Mouse (Mus musculus) hindbrain, embryonic 11.5 days (tissue): Measurements from ENCODE around the gene Tmem88. TPM values are rescaled to one million over a fixed set of nuclear protein-coding genes. Genes with fewer than 3 reads are reported as not detected.
A peak's percentile ranks its signal among the peaks of the same experiment; 100 is the strongest.

ENCODE experiments used
- ATAC-seq: fragments of 200-750 bp; cut with Nextera tagmentation; 2 replicates; pipeline ENCODE4 v1.8.0; 2017; ENCODE audit warnings: mild to moderate bottlenecking, moderate TSS enrichment, moderate library complexity; ENCODE audit not compliant: low FRiP score
- DNase-seq: peaks from one replicate; pipeline ENCODE4 v3.0.0-alpha.2; 2015; ENCODE audit warnings: low spot score
- H3K27ac ChIP-seq: fragments of 300-500 bp; sonication (generic); 2 replicates; pipeline ENCODE4 v1.5.1; 2014; ENCODE audit warnings: mild to moderate bottlenecking, low read depth, low read length
- H3K27me3 ChIP-seq: fragments of 300-500 bp; sonication (generic); 2 replicates; pipeline ENCODE4 v1.6.1; 2014; ENCODE audit warnings: mild to moderate bottlenecking, low read length, moderate library complexity, mixed read lengths; ENCODE audit not compliant: control insufficient read depth, insufficient read depth
- H3K36me3 ChIP-seq: fragments of 300-500 bp; sonication (generic); 2 replicates; pipeline ENCODE4 v1.6.1; 2014; ENCODE audit warnings: mild to moderate bottlenecking, low read length, moderate library complexity, mixed read lengths; ENCODE audit not compliant: control insufficient read depth, insufficient read depth
- H3K4me1 ChIP-seq: fragments of 300-500 bp; sonication (generic); replicated peaks from 2 replicates; pipeline ENCODE4 v1.6.1; 2014; ENCODE audit warnings: low read length, mixed read lengths; ENCODE audit not compliant: control insufficient read depth, insufficient read depth
- H3K4me2 ChIP-seq: fragments of 300-500 bp; sonication (generic); replicated peaks from 2 replicates; pipeline ENCODE4 v1.6.1; 2014; ENCODE audit warnings: mild to moderate bottlenecking, low read depth, low read length
- H3K4me3 ChIP-seq: fragments of 300-500 bp; sonication (generic); 2 replicates; pipeline ENCODE4 v1.5.1; 2014; ENCODE audit warnings: low read depth, low read length
- H3K9ac ChIP-seq: fragments of 300-500 bp; sonication (generic); 2 replicates; pipeline ENCODE4 v1.6.1; 2014; ENCODE audit warnings: low read depth, low read length
- H3K9me3 ChIP-seq: fragments of 300-500 bp; sonication (generic); 2 replicates; pipeline ENCODE4 v1.6.1; 2016; ENCODE audit warnings: low read length; ENCODE audit not compliant: control insufficient read depth
- WGBS: fragments of 180-500 bp; shearing (Covaris S2); extraction: QIAGEN DNeasy Blood & Tissue Kit; methylation state at CpG from one replicate; pipeline ENCODE4 v1.1.7; 2014; 5-methylcytosine and 5-hydroxymethylcytosine counted together
- polyA plus RNA-seq: library from polyadenylated mRNA; unstranded; fragments of >200 nt; fragmentation: Nextera tagmentation; extraction: Ambion mirVana; gene quantifications from 2 replicates; pipeline ENCODE4 v1.2.1, GENCODE M21; 2014

Gene Tmem88
- polyA plus RNA-seq, 1 experiment from 2014 or later: 17.1 TPM

GRCm38 (mm10) chr11:69401987-69402386 lies 4.0 kb upstream of the Tmem88 start:
- Histone ChIP-seq H3K9me3 (no peaks in the 10 kb centered on the region), H3K4me1 (peaks cover 5% of the 10 kb centered on the region), H3K27me3 (peaks cover 7% of the 10 kb centered on the region), H3K36me3 (peaks cover 31% of the 10 kb centered on the region), H3K4me3 (no peak overlapping the region), H3K27ac (no peak overlapping the region), H3K9ac (no peak overlapping the region), H3K4me2 (no peak overlapping the region)
- 83% methylated on average over 12 of the region's 12 CpGs for WGBS
- ATAC-seq (no peak), DNase-seq (no peak)

- peak; percentile 89 for DNase-seq
- no peak overlapping the region for H3K9ac ChIP-seq
- peaks cover 7% of the 10 kb centered on the region for H3K27me3 ChIP-seq
- WGBS: 17% methylated on average over 22 of the region's 22 CpGs
- H3K4me2 ChIP-seq: no peak overlapping the region
- peak; percentile 69 for ATAC-seq
- H3K36me3 ChIP-seq: peaks cover 28% of the 10 kb centered on the region
- no peak overlapping the region for H3K4me3 ChIP-seq
- no peak overlapping the region for H3K27ac ChIP-seq
- H3K4me1 ChIP-seq: peaks cover 12% of the 10 kb centered on the region
- no peaks in the 10 kb centered on the region for H3K9me3 ChIP-seq
Measured at GRCm38 (mm10) chr11:69401210-69401637, 3.2 kb upstream of the Tmem88 start.

- H3K4me2 ChIP-seq: no peak overlapping the region
- H3K9me3 ChIP-seq: no peaks in the 10 kb centered on the region
- H3K27ac ChIP-seq: no peak overlapping the region
- DNase-seq: peak; percentile 18
- peaks cover 22% of the 10 kb centered on the region for H3K36me3 ChIP-seq
- H3K9ac ChIP-seq: no peak overlapping the region
- H3K4me1 ChIP-seq: peaks cover 14% of the 10 kb centered on the region
- H3K27me3 ChIP-seq: peaks cover 7% of the 10 kb centered on the region
- ATAC-seq: no peak
- H3K4me3 ChIP-seq: no peak overlapping the region
- WGBS: 75% methylated on average over 25 of the region's 25 CpGs
Measured at GRCm38 (mm10) chr11:69400083-69400850, 2.2 kb upstream of the Tmem88 start.

- Histone ChIP-seq H3K27ac (no peak overlapping the region), H3K27me3 (peaks cover 7% of the 10 kb centered on the region), H3K4me2 (0 out of 2 replicates have a peak overlapping the region, but pooled peaks have one; percentile 3), H3K9me3 (no peaks in the 10 kb centered on the region), H3K9ac (no peak overlapping the region), H3K36me3 (peaks cover 14% of the 10 kb centered on the region), H3K4me1 (peaks cover 14% of the 10 kb centered on the region), H3K4me3 (no peak overlapping the region)
- ATAC-seq: no peak
- 9% methylated on average over 61 of the region's 66 CpGs for WGBS
- DNase-seq: peak; percentile 63
Measured at GRCm38 (mm10) chr11:69399201-69400082, 1.4 kb upstream of the Tmem88 start.

- WGBS: 14% methylated on average over 21 of the region's 21 CpGs
- peak; percentile 30 for DNase-seq
- no peak overlapping the region for H3K4me3 ChIP-seq
Measured at GRCm38 (mm10) chr11:69398486-69399200, 609 bp upstream of the Tmem88 start.

GRCm38 (mm10) chr11:69397581-69398057 lies 415 bp downstream of the Tmem88 start:
- peaks cover 17% of the 10 kb centered on the region for H3K4me1 ChIP-seq
- peak overlapping the region; percentile 24; the same call in 1 of the 2 replicates for H3K4me2 ChIP-seq
- ATAC-seq (no peak), DNase-seq (peak; percentile 60)
- H3K27me3 ChIP-seq: peaks cover 7% of the 10 kb centered on the region
- peaks cover 10% of the 10 kb centered on the region; the same call in 1 of the 2 replicates for H3K36me3 ChIP-seq
- no peaks in the 10 kb centered on the region for H3K9me3 ChIP-seq
- no peak overlapping the region; the same call in 1 of the 2 replicates for H3K27ac ChIP-seq
- peak overlapping the region; percentile 9 for H3K4me3 ChIP-seq
- WGBS: 6% methylated on average over 23 of the region's 24 CpGs
- H3K9ac ChIP-seq: peak overlapping the region; percentile 38; the same call in 1 of the 2 replicates

More at GRCm38 (mm10) chr11:69398486-69399200, 609 bp upstream of the Tmem88 start:
- Histone ChIP-seq H3K9ac (no peak overlapping the region), H3K4me2 (no peak overlapping the region), H3K27me3 (peaks cover 7% of the 10 kb centered on the region), H3K36me3 (peaks cover 10% of the 10 kb centered on the region; the same call in 1 of the 2 replicates), H3K27ac (no peak overlapping the region), H3K4me1 (peaks cover 17% of the 10 kb centered on the region), H3K9me3 (no peaks in the 10 kb centered on the region)
- no peak for ATAC-seq

GRCm38 (mm10) chr11:69396772-69397171 lies 1.3 kb downstream of the Tmem88 start:
- no peaks in the 10 kb centered on the region for H3K9me3 ChIP-seq
- H3K4me2 ChIP-seq: peak overlapping the region; percentile 80
- ATAC-seq (no peak), DNase-seq (peak; percentile 41)
- peaks cover 7% of the 10 kb centered on the region for H3K27me3 ChIP-seq
- H3K36me3 ChIP-seq: peaks cover 7% of the 10 kb centered on the region; the same call in 1 of the 2 replicates
- H3K9ac ChIP-seq: peak overlapping the region; percentile 87; the same call in 1 of the 2 replicates
- peaks cover 17% of the 10 kb centered on the region for H3K4me1 ChIP-seq
- H3K4me3 ChIP-seq: peak overlapping the region; percentile 62; the same call in 1 of the 2 replicates
- 19% methylated on average over 11 of the region's 11 CpGs for WGBS
- no peak overlapping the region for H3K27ac ChIP-seq
